ENCODE assay signal across 8 mouse cellular contexts in the genomic region with DNA sequence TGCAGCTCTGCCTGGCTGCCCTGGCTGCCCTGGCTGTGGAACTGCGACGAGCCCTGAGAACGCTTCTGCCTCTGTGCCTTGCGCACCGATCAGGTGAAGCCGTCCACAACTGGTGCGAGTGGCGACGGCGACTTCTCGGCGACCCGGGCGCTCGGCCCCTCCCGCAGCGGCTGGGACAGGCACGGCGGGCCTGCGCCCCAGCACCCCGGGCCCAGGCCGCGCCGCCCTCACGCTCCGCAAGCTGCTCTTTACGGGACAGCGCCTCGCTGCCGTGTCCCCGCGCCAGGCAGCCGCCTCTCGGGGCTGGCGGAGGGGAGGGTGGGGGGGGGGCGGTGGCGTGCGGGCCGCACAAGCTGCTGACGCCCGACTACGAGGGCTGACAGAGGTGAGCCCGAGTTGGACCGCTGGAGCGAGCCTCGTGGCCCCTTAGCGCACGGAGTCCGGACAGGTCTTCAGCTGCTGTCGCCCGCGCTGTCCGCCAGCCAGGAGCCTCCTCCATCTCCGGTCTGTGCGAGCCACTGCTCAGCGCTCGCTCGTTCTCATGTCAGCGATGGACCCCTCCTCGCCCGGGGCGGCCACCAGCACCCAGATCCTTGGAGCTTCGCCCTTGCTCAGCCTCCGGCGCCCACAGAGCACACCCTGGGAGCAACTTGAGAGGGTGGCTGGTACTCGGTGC. TPM values are rescaled to one million over a fixed set of nuclear protein-coding genes. Genes with fewer than 3 reads are reported as not detected.
DNase-seq lines count a peak whose midpoint lies in the region; ATAC-seq and TF ChIP-seq lines count a peak whose summit lies in the region.

No protein-coding gene starts in this region.

- H3K9ac ChIP-seq in kidney, embryonic 16.5 days (replicated peaks; ENCODE audit: low read length): peak overlapping the region; percentile 68

- H3K36me3 ChIP-seq in heart, embryonic 10.5 days: no peaks in the 10 kb centered on the region
- no peaks in the 10 kb centered on the region for H3K36me3 ChIP-seq in kidney, embryonic 16.5 days (ENCODE audit: insufficient read depth, low read length)
- no peaks in the 10 kb centered on the region for H3K36me3 ChIP-seq in small intestine, adult 2 months (ENCODE audit: control insufficient read depth, insufficient read depth, low read length)
- no peaks in the 10 kb centered on the region for H3K36me3 ChIP-seq in thymus, adult 2 months (ENCODE audit: control insufficient read depth, insufficient read depth, low read length)

- peak; percentile 93 for ATAC-seq in kidney, embryonic 16.5 days (ENCODE audit: low FRiP score, low TSS enrichment)

- H3K27ac ChIP-seq in heart, embryonic 10.5 days: peak overlapping the region; percentile 83
- H3K27ac ChIP-seq in kidney, embryonic 16.5 days (ENCODE audit: low read length): no peak overlapping the region
- no peak overlapping the region for H3K27ac ChIP-seq in small intestine, adult 2 months (ENCODE audit: insufficient read depth, low read depth, low read length)
- H3K27ac ChIP-seq in thymus, adult 2 months (ENCODE audit: control insufficient read depth, insufficient read depth, low read length): no peak overlapping the region

- H3K4me3 ChIP-seq in heart, embryonic 10.5 days: peak overlapping the region; percentile 78
- peak overlapping the region; percentile 63 for H3K4me3 ChIP-seq in kidney, embryonic 16.5 days (ENCODE audit: low read length)
- peak overlapping the region; percentile 53 for H3K4me3 ChIP-seq in small intestine, adult 2 months (ENCODE audit: low read depth, low read length)
- H3K4me3 ChIP-seq in thymus, adult 2 months (ENCODE audit: control insufficient read depth, insufficient read depth, low read length): no peak overlapping the region

- no peak for TF ChIP-seq CTCF in small intestine, adult 2 months (IDR thresholded peaks at IDR 0.05; ENCODE audit: extremely low read depth, insufficient read length, insufficient replicate concordance, low read depth, low read length)
- TF ChIP-seq CTCF in thymus, adult 2 months (IDR thresholded peaks at IDR 0.05; ENCODE audit: borderline replicate concordance, control insufficient read depth, extremely low read depth, insufficient read depth, low read length, poor library complexity): no peak

- H3K27me3 ChIP-seq in heart, embryonic 10.5 days (ENCODE audit: insufficient read depth, poor library complexity, severe bottlenecking): peaks cover 14% of the 10 kb centered on the region; the same call in 1 of the 2 replicates
- H3K27me3 ChIP-seq in kidney, embryonic 16.5 days (ENCODE audit: insufficient read depth, low read length): peaks cover 6% of the 10 kb centered on the region; the same call in 1 of the 2 replicates
- H3K27me3 ChIP-seq in small intestine, adult 2 months (ENCODE audit: control insufficient read depth, insufficient read depth, low read length): peaks cover 8% of the 10 kb centered on the region
- peaks cover 10% of the 10 kb centered on the region for H3K27me3 ChIP-seq in thymus, adult 2 months (ENCODE audit: control insufficient read depth, insufficient read depth, low read length)

- peak; percentile 11 to 29 for DNase-seq in left cerebral cortex, adult 18-20 months (ENCODE audit: low spot score in 2 of 2)
- no peak for DNase-seq in left cerebral cortex, adult 11 months (ENCODE audit: low spot score)
- peak; percentile 74 for DNase-seq in embryo, embryonic 10 days (ENCODE audit: low spot score)
- peak; percentile 76 for DNase-seq in heart, embryonic 10.5 days (ENCODE audit: low spot score)
- peak; percentile 16 to 40 for DNase-seq in lung, postnatal 4 days
- DNase-seq in thymus, adult 2 months: no peak

- peak overlapping the region; percentile 99 for H3K4me2 ChIP-seq in kidney, embryonic 16.5 days (replicated peaks; ENCODE audit: low read depth, low read length)

- under 1% methylated on average over 60 of the region's 66 CpGs for WGBS in heart, embryonic 10.5 days
- WGBS in kidney, embryonic 16.5 days: under 1% methylated on average over 39 of the region's 66 CpGs
- under 1% methylated on average over 66 of the region's 66 CpGs for WGBS in small intestine, adult 2 months
- 2% methylated on average over 64 of the region's 66 CpGs for WGBS in thymus, adult 2 months

- TF ChIP-seq POLR2A in small intestine, adult 2 months (IDR thresholded peaks at IDR 0.05; ENCODE audit: low read depth, low read length): no peak
- no peak for TF ChIP-seq POLR2A in thymus, adult 2 months (IDR thresholded peaks at IDR 0.05; ENCODE audit: control insufficient read depth, extremely low read depth, insufficient read depth, low read length, poor library complexity)

- H3K9me3 ChIP-seq in heart, embryonic 10.5 days: no peaks in the 10 kb centered on the region
- no peaks in the 10 kb centered on the region for H3K9me3 ChIP-seq in kidney, embryonic 16.5 days (ENCODE audit: low read length)

- 0 out of 2 replicates have a peak, but pooled peaks cover 8% of the 10 kb centered on the region for H3K4me1 ChIP-seq in heart, embryonic 10.5 days
- H3K4me1 ChIP-seq in kidney, embryonic 16.5 days (ENCODE audit: insufficient read depth, low read length): no peaks in the 10 kb centered on the region
- H3K4me1 ChIP-seq in small intestine, adult 2 months (ENCODE audit: control insufficient read depth, insufficient read depth, insufficient read length, low read length): peaks cover 6% of the 10 kb centered on the region
- no peaks in the 10 kb centered on the region for H3K4me1 ChIP-seq in thymus, adult 2 months (replicated peaks; ENCODE audit: control insufficient read depth, insufficient read depth, low read length)

RNA-seq across cellular contexts. Expression of gene Psme4, which starts 16.5 kb away (rescaled TPM):
- 10 to 100 TPM; 37.0 to 37.1 TPM for total RNA-seq in left cerebral cortex, adult 18-20 months (2021)
- 14.2 and 21.2 TPM in 2 replicates for polyA plus RNA-seq in heart, embryonic 10.5 days (2016; fragmentation: Nextera tagmentation; extraction: Ambion mirVana)
- 13.2 and 14.6 TPM in 2 replicates for polyA plus RNA-seq in kidney, embryonic 16.5 days (2015; fragmentation: Nextera tagmentation; extraction: Ambion mirVana)
- 2.1 and 4.9 TPM in 2 replicates for polyA plus RNA-seq in small intestine, adult 2 months (2012; rRNA removed)
- 11.8 and 12.8 TPM in 2 replicates for polyA plus RNA-seq in thymus, adult 2 months (2012; rRNA removed)

Comparison
In these comparisons a context has a peak if more than half of its experiments do, and no peak if none do; other contexts are left out.
1. DNase-seq: peak in left cerebral cortex, adult 18-20 months (2 of 2), embryo, embryonic 10 days (single experiment), heart, embryonic 10.5 days (single experiment) and lung, postnatal 4 days (2 of 2); none in left cerebral cortex, adult 11 months (single experiment) and thymus, adult 2 months (single experiment).